Mouse (Mus musculus): ENCODE measurements around the gene Fam49a.

GRCm38 (mm10) chr12:12292043-12292618 is 30.2 kb downstream of the Fam49a start:
- TF ChIP-seq CTCF (IDR thresholded peaks at IDR 0.05; ENCODE audit: low read depth, low read length) (no peak), POLR2A (IDR thresholded peaks at IDR 0.05; ENCODE audit: insufficient read depth, low read length) (no peak), EP300 (IDR thresholded peaks at IDR 0.05; ENCODE audit: insufficient read depth, low read depth, low read length) (no peak)

All from ES-Bruce4 (cell line).